Comparison of ENCODE assay signal across 8 mouse cellular contexts in genomic region chr9:123530566-123531130, GRCm38 (mm10). TPM values are rescaled to one million over a fixed set of nuclear protein-coding genes. Genes with fewer than 3 reads are reported as not detected.
A peak's percentile ranks its signal among the peaks of the same experiment; 100 is the strongest.
DNase-seq lines count a peak whose midpoint lies in the region; ATAC-seq and TF ChIP-seq lines count a peak whose summit lies in the region.

No protein-coding gene starts in this region.

- no peak for TF ChIP-seq EP300 in ES-Bruce4 (IDR thresholded peaks at IDR 0.05; ENCODE audit: insufficient read depth, low read depth, low read length)

- H3K9me3 ChIP-seq in heart, embryonic 12.5 days (replicated peaks) = no peaks in the 10 kb centered on the region
- no peaks in the 10 kb centered on the region for H3K9me3 ChIP-seq in ES-Bruce4 (replicated peaks; ENCODE audit: control insufficient read depth, insufficient read depth, low read length, poor library complexity, severe bottlenecking)
- no peaks in the 10 kb centered on the region for H3K9me3 ChIP-seq in forebrain, embryonic 16.5 days (ENCODE audit: control insufficient read depth, low read length)
- H3K9me3 ChIP-seq in liver, embryonic 16.5 days (replicated peaks; ENCODE audit: control insufficient read depth, low read length) = no peaks in the 10 kb centered on the region

- peaks cover 4% of the 10 kb centered on the region; the same call in 1 of the 2 replicates for H3K36me3 ChIP-seq in heart, embryonic 12.5 days
- H3K36me3 ChIP-seq in ES-Bruce4 (ENCODE audit: control insufficient read depth, insufficient read depth, low read length, poor library complexity, severe bottlenecking) = no peaks in the 10 kb centered on the region
- no peaks in the 10 kb centered on the region for H3K36me3 ChIP-seq in forebrain, embryonic 16.5 days (ENCODE audit: control insufficient read depth, insufficient read depth)
- H3K36me3 ChIP-seq in liver, embryonic 16.5 days (ENCODE audit: control insufficient read depth, insufficient read depth) = 0 out of 2 replicates have a peak, but pooled peaks cover 2% of the 10 kb centered on the region

- peak overlapping the region; percentile 76 for H3K4me2 ChIP-seq in heart, embryonic 12.5 days
- peak overlapping the region; percentile 79 for H3K4me2 ChIP-seq in forebrain, embryonic 16.5 days (ENCODE audit: low read length)
- peak overlapping the region; percentile 72 for H3K4me2 ChIP-seq in liver, embryonic 16.5 days (ENCODE audit: low read depth, low read length)

- DNase-seq in heart, adult 18-20 months = no peak
- no peak for DNase-seq in urinary bladder, postnatal 10 days (ENCODE audit: low spot score)
- DNase-seq in right cerebral cortex, adult 2 months (ENCODE audit: low spot score in 2 of 2) = no peak

- TF ChIP-seq POLR2A in ES-Bruce4 (IDR thresholded peaks at IDR 0.05; ENCODE audit: insufficient read depth, low read length) = no peak

- H3K4me1 ChIP-seq in heart, embryonic 12.5 days (replicated peaks) = peaks cover 17% of the 10 kb centered on the region
- H3K4me1 ChIP-seq in ES-Bruce4 (ENCODE audit: control insufficient read depth, insufficient read depth, low read length) = peaks cover 2% of the 10 kb centered on the region
- H3K4me1 ChIP-seq in forebrain, embryonic 16.5 days (replicated peaks; ENCODE audit: control insufficient read depth, insufficient read depth, low read length) = peaks cover 20% of the 10 kb centered on the region
- H3K4me1 ChIP-seq in liver, embryonic 16.5 days (ENCODE audit: control insufficient read depth, low read depth, low read length) = peaks cover 21% of the 10 kb centered on the region

- TF ChIP-seq CTCF in ES-Bruce4 (IDR thresholded peaks at IDR 0.05; ENCODE audit: low read depth, low read length) = no peak

- H3K4me3 ChIP-seq in heart, embryonic 12.5 days = peak overlapping the region; percentile 83
- peak overlapping the region; percentile 81 for H3K4me3 ChIP-seq in ES-Bruce4 (ENCODE audit: low read depth, low read length)
- peak overlapping the region; percentile 97 for H3K4me3 ChIP-seq in forebrain, embryonic 16.5 days (replicated peaks; ENCODE audit: low read length)
- peak overlapping the region; percentile 99 for H3K4me3 ChIP-seq in liver, embryonic 16.5 days (ENCODE audit: low read depth, low read length)

- peak overlapping the region; percentile 93 for H3K9ac ChIP-seq in heart, embryonic 12.5 days
- H3K9ac ChIP-seq in ES-Bruce4 (ENCODE audit: low read depth, poor library complexity, severe bottlenecking) = peak overlapping the region; percentile 80
- peak overlapping the region; percentile 95 for H3K9ac ChIP-seq in forebrain, embryonic 16.5 days (replicated peaks; ENCODE audit: low read depth, low read length)
- H3K9ac ChIP-seq in liver, embryonic 16.5 days (ENCODE audit: low read depth, low read length) = peak overlapping the region; percentile 96

- ATAC-seq in heart, embryonic 12.5 days (ENCODE audit: insufficient number of reproducible peaks, low FRiP score) = no peak
- ATAC-seq in forebrain, embryonic 16.5 days = no peak
- ATAC-seq in liver, embryonic 16.5 days (ENCODE audit: low read depth) = no peak
- no peak for ATAC-seq in activated CD4-positive, CD25-positive, alpha-beta regulatory T cell, adult 4 months

- H3K27me3 ChIP-seq in heart, embryonic 12.5 days (replicated peaks) = no peaks in the 10 kb centered on the region
- no peaks in the 10 kb centered on the region for H3K27me3 ChIP-seq in ES-Bruce4 (ENCODE audit: control insufficient read depth, insufficient read depth, low read length, poor library complexity, severe bottlenecking)
- no peaks in the 10 kb centered on the region for H3K27me3 ChIP-seq in forebrain, embryonic 16.5 days (replicated peaks; ENCODE audit: control insufficient read depth, insufficient read depth, low read length)
- H3K27me3 ChIP-seq in liver, embryonic 16.5 days (ENCODE audit: control insufficient read depth, insufficient read depth, low read depth, low read length) = no peaks in the 10 kb centered on the region

- 52% methylated on average over 11 of the region's 11 CpGs for WGBS in heart, embryonic 12.5 days
- WGBS in forebrain, embryonic 16.5 days = 26% methylated on average over 11 of the region's 11 CpGs
- WGBS in liver, embryonic 16.5 days (ENCODE audit: insufficient replicate concordance) = 34% methylated on average over 11 of the region's 11 CpGs

- H3K27ac ChIP-seq in heart, embryonic 12.5 days (ENCODE audit: poor library complexity, severe bottlenecking) = peak overlapping the region; percentile 86
- H3K27ac ChIP-seq in ES-Bruce4 (ENCODE audit: insufficient read depth, low read length) = no peak overlapping the region
- no peak overlapping the region; the same call in 1 of the 2 replicates for H3K27ac ChIP-seq in forebrain, embryonic 16.5 days (ENCODE audit: low read length)
- H3K27ac ChIP-seq in liver, embryonic 16.5 days (ENCODE audit: low read length) = peak overlapping the region; percentile 98; the same call in 1 of the 2 replicates

RNA-seq across cellular contexts. Expression of gene Sacm1l, which starts 1.1 kb away (rescaled TPM):
- 48.2 and 54.3 TPM in 2 replicates for polyA plus RNA-seq in heart, embryonic 12.5 days (2016; fragmentation: Nextera tagmentation; extraction: Ambion mirVana)
- total RNA-seq in heart, adult 18-20 months (2021) = 10 to 100 TPM; 35.2 to 35.4 TPM
- polyA plus RNA-seq in ES-Bruce4 (2011; ENCODE audit: insufficient read depth, insufficient read length, low read depth, missing spikeins) = 49.9 and 57.0 TPM in 2 replicates
- 54.2 and 60.3 TPM in 2 replicates for polyA plus RNA-seq in forebrain, embryonic 16.5 days (2015; fragmentation: Nextera tagmentation; extraction: Ambion mirVana)
- 25.7 and 28.0 TPM in 2 replicates for polyA plus RNA-seq in liver, embryonic 16.5 days (2015; fragmentation: Nextera tagmentation; extraction: Ambion mirVana)
- 10 to 100 TPM; 45.6 to 59.3 TPM for polyA plus RNA-seq in activated CD4-positive, CD25-positive, alpha-beta regulatory T cell, adult 4 months (2017; shearing (Covaris generic))

RNA-seq across cellular contexts. Expression of gene Limd1, which starts 52.1 kb away (rescaled TPM):
- polyA plus RNA-seq in heart, embryonic 12.5 days (2016; fragmentation: Nextera tagmentation; extraction: Ambion mirVana) = 37.8 and 40.8 TPM in 2 replicates
- 10 to 100 TPM; 32.8 to 37.1 TPM for total RNA-seq in heart, adult 18-20 months (2021)
- polyA plus RNA-seq in ES-Bruce4 (2011; ENCODE audit: insufficient read depth, insufficient read length, low read depth, missing spikeins) = 23.3 TPM in 2 replicates
- polyA plus RNA-seq in forebrain, embryonic 16.5 days (2015; fragmentation: Nextera tagmentation; extraction: Ambion mirVana) = 15.8 and 18.1 TPM in 2 replicates
- 20.3 and 22.5 TPM in 2 replicates for polyA plus RNA-seq in liver, embryonic 16.5 days (2015; fragmentation: Nextera tagmentation; extraction: Ambion mirVana)
- polyA plus RNA-seq in activated CD4-positive, CD25-positive, alpha-beta regulatory T cell, adult 4 months (2017; shearing (Covaris generic)) = 10 to 100 TPM; 31.3 to 38.7 TPM

Comparison
In these comparisons a context has a peak if more than half of its experiments do, and no peak if none do; other contexts are left out.
1. H3K27ac ChIP-seq: peak in heart, embryonic 12.5 days (single experiment) and liver, embryonic 16.5 days (single experiment); none in ES-Bruce4 (single experiment) and forebrain, embryonic 16.5 days (single experiment).
2. Peak in every context shown above with its lines, with median percentiles within 50 percentile points of each other: H3K4me2 ChIP-seq, H3K4me3 ChIP-seq and H3K9ac ChIP-seq.